Mouse (Mus musculus): Measurements from ENCODE around the gene Zfp36.

Zfp36 gene

GRCm38 (mm10) chr7:28370977-28371513 lies 9.0 kb downstream of the Zfp36 start:
- DNase-seq (ENCODE audit: low read depth in 2 of 2, low spot score in 2 of 2): no peak

DNA sequence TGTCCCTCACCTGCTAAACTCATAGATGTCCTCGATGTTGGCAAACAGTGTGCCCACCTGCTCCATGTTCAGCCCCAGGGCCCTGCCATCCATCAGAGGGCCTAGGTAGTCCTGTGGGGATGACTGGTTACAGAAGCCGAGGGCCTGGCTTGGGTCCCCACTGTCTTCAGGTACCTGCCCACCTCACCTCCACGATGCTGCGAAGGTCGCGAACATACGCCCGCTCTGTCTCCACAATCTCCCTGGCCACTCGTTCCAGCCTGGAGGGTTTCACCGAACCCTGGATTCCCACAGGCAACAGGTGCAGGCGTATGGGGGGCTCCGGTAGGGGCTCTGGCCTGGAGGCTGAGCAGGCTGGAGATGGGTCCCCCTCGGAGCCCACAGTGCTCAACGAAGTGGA lies 10.0 kb downstream of the Zfp36 start:
- no peak for DNase-seq (ENCODE audit: low read depth in 2 of 2, low spot score in 2 of 2)

- DNase-seq (ENCODE audit: low read depth in 2 of 2, low spot score in 2 of 2): no peak
Observed at GRCm38 (mm10) chr7:28368276-28368920, 11.7 kb downstream of the Zfp36 start.

DNA sequence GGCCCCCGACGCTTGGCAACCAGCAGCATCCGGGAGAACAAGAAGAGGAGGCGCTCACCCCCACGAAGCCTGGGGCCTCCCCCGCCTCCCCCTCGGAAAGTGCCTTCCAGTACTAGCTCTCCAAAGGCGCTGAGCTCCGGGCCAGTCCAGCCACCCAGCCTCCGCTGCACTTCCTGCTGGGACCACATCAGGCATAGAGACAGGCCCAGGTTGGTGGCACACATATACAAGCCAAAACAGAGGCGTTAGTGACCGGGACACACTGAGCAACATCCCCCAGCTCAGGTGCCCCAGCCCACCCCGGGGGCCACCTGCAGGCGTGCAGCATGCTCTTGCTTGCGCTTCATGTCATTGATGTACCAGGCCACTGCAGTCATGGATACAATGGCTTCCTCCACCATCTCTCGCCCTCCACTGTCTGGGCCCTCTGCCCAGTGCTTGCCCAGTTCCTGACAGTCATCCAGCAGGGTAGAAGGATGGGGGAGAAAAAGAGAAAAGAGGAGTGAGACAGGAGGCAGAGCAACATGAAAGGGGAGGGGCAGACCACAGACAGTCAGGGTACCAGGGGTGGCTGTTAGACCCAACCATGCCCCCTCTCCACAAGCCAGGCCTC lies 12.3 kb downstream of the Zfp36 start:
- DNase-seq (ENCODE audit: low read depth in 2 of 2, low spot score in 2 of 2): no peak

- DNase-seq (ENCODE audit: low read depth in 2 of 2, low spot score in 2 of 2): no peak
Observed at GRCm38 (mm10) chr7:28362441-28363060, 17.5 kb downstream of the Zfp36 start.

GRCm38 (mm10) chr7:28361647-28362341 lies 18.3 kb downstream of the Zfp36 start:
- no peak for DNase-seq (ENCODE audit: low read depth in 2 of 2, low spot score in 2 of 2)

- DNase-seq (ENCODE audit: low read depth in 2 of 2, low spot score in 2 of 2): no peak
Observed at GRCm38 (mm10) chr7:28360291-28360690, 19.8 kb downstream of the Zfp36 start.

- DNase-seq (ENCODE audit: low read depth in 2 of 2, low spot score in 2 of 2): no peak
Observed at GRCm38 (mm10) chr7:28359854-28360253, 20.2 kb downstream of the Zfp36 start.

GRCm38 (mm10) chr7:28358431-28358830 lies 21.6 kb downstream of the Zfp36 start:
- no peak for DNase-seq (ENCODE audit: low read depth in 2 of 2, low spot score in 2 of 2)

DNA sequence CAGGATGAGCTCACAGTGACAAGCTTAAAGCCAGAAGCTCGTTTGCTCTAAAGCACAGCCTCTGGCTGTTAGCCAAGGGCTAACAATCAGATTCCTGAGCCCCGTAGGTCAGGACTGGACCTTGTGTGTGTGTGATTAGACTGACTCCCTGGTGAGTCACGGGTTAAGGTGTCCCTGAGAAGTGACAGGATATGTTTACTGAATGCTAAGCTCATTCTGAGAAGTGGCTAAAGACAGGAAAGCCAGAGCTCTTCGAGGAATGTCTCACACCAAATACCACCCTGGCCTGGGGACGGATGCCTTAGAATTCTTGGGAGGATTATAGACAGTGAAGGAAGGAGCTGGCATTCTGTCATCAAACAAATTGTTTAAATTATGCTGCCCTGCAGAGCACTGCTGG lies 22.1 kb downstream of the Zfp36 start:
- DNase-seq (ENCODE audit: low read depth in 2 of 2, low spot score in 2 of 2): no peak

DNA sequence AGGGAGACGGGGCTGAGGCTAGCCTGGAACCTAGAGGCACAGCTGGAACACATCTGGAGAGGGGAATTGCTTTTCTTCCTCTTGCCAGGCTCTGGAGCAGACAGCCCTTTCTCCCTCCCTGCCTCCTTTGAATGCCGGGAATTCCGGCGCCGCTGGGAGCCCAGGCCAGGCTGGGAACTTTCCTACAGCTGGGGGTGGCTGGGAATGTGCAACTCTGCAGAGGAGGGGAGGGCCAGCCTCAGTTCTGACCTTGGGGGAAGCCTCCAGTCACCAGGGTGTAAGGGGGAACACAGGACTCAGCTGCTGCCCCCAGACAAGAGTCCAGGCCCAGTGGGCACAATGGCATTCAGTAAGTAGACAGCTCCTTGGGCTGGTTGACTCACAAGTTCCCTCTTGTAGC lies 23.1 kb downstream of the Zfp36 start:
- DNase-seq (ENCODE audit: low read depth in 2 of 2, low spot score in 2 of 2): no peak

DNA sequence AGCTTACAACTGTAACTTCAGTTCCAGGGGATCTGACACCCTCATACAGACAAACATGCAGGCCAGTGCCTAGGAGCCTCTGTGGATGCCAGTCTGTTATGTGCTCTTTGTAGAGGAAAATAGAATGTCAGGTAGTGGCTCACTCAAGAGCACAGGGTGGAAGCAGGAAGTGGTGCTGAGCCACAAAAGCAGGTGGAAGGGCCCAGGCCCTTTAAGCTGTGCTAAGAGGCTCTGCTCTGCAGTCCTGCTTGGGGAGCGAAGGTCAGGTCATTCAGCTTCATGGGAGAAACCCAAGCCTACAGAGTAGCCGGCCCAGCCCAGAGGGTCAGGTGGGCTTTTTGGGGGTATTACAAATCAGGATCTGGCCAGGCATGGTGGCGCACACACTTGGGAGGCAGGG lies 24.8 kb downstream of the Zfp36 start:
- DNase-seq (ENCODE audit: low read depth in 2 of 2, low spot score in 2 of 2): peak; percentile 41 to 57

DNA sequence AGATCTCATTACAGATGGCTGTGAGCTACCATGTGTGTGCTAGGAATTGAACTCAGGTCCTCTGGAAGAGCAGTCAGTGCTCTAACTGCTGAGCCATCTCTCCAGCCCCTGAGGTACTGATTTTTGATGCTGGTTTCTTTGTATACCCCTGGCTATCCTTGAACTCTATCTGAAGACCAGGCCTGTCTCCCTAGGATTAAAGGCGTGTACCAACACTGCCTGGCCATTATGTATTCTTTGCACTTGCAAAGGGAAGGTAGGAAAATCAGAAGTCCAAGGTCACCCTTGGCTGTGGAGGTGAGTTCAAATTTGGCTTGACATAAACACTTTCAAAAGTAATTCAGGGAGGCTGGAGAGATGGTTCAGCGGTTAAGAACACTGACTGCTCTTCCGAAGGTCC lies 25.5 kb downstream of the Zfp36 start:
- no peak for DNase-seq (ENCODE audit: low read depth in 2 of 2, low spot score in 2 of 2)

DNA sequence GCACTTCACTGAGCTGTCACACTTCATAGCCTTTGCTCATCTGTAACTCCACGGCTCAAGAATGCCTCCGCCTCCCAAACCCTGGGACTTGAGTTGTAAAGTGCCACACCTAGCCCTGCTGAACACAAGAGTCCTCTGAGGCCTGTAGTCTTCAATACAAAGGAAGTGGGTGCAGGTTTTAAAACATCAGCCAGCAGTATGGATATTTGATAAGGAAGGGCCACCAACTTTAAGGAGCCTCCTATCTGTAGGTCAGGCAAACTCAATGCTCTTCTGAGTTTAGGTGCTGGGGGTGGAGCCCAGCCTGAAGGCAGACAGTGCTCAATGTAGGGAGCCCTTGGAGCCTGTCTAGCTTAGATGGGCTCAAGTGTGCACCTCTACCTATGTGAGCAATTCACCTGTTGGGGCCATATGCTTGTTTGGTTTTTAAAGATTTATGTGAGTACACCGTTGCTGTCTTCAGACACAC lies 25.9 kb downstream of the Zfp36 start:
- no peak for DNase-seq (ENCODE audit: low read depth in 2 of 2, low spot score in 2 of 2)

DNA sequence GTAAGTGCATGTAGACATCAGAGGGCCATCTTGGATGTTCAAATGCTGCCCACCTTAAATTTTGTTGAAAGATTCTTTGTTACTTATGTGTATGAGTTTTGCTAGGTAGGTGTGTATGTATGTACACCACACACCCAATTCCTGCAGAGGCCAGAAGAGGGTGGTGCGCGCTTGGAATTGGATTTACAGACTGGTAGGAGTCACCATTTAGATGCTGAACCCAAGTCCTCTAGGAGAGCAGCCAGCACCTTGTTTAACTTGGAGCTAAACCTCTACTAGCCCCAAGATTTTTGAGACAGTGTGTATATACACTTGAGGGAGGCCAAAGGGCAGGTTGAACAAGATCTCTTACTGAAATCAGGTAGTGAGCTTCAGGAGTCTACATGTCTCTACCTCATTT lies 26.8 kb downstream of the Zfp36 start:
- DNase-seq (ENCODE audit: low read depth in 2 of 2, low spot score in 2 of 2): no peak

DNA sequence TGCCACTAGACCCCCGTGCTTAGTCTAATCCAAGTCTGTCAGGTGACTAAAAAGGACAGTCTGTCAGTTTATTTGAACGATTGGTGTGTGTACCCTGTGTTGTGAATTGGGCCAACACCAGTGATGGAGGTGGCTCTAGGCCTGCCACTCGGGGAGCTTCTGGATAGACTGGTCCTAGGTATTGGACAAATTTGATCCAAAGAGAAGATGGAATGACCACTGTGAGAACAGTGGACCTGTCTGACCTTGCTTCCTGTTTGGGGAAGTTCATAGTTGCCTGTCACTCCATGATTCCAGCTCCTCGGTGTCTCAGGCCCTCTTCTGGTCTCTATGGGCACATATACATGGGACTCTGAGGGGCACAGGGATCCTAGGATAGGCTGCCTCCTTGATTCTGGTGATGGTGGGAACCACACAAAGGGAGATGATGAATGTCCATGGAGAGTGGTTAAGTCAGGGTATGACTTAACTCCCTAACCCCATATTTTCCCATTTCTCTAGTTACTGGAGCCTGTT lies 28.3 kb downstream of the Zfp36 start:
- no peak for DNase-seq (ENCODE audit: low read depth in 2 of 2, low spot score in 2 of 2)

DNA sequence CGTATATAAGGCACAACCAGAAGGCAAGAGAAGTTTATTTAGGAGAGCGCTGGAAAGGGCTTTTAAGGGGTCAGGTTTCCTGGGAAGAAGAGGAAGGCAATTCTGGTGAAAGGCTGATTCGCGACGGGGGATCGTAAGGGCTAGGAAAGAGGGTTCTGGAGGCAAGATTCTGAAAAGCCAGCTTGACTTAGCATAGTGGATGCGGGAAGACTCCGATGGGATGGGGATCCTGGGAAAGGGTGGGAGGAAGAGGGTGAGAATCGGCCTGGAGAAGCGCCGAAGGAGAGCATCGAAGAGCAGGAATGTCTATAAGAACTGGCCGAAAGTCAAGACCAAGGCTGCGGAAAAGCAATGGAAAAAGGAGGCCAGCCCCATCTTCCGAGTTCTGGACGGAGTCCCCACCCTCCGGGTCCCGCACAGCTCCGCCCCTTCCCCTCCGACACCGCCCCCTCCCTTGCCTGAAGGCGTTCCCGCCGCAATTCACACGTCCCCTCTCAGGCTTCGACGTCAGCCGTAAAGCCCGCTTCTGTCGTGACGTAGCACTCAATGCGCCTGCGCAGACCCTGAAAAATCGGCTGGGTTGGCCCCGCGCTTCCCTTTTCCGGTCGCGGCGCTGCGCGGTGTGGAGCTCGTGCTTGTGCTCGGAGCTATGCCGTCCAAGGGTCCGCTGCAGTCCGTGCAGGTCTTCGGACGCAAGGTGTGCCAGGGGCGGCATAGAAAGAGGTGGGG lies 29.7 kb downstream of the Zfp36 start, which contains the start of gene Rps16:
Gene Rps16 (plus strand): TSS at position 498 of the 729 bp plus-strand sequence.
- peak; percentile 97 for DNase-seq (ENCODE audit: low read depth in 2 of 2, low spot score in 2 of 2)

DNA sequence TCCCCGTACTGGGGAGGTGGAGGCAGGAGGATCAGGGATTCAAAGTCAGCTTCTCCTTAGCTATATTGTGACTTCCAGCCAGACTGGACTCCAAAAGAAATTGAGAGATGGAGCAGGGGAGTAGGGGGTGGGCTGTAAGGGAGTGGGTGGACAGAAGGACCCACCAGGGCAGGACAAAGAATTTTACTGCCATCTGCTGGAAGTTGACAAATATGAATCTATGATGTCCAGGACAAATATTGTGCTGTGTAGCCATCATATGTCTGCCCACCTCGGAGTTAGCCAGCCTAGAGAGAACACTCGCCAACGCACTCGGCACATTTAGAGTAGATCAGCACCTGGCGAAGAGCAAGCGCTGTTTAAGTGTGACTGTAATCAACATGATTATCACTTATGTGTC lies 31.5 kb downstream of the Zfp36 start:
- DNase-seq (ENCODE audit: low read depth in 2 of 2, low spot score in 2 of 2): no peak

DNA sequence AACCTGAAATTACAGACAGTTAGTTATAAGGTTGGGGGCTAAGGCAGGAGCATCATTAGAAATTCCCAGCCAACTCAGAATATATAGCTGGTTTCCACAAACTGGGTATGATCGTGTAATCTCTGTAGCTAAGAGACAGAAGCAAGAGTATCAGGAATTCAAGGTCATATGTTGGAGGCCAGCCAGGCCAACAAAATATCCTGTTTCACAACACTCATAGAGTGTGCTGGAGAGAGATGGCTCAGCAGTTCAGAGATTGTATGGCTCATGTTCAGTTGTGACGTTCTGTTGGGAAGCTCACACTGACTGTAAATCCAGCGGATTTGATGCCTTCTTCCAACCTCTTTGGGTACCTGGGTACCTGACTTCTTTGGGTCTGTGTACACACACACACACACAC lies 32.3 kb downstream of the Zfp36 start:
- no peak for DNase-seq (ENCODE audit: low read depth in 2 of 2, low spot score in 2 of 2)

DNA sequence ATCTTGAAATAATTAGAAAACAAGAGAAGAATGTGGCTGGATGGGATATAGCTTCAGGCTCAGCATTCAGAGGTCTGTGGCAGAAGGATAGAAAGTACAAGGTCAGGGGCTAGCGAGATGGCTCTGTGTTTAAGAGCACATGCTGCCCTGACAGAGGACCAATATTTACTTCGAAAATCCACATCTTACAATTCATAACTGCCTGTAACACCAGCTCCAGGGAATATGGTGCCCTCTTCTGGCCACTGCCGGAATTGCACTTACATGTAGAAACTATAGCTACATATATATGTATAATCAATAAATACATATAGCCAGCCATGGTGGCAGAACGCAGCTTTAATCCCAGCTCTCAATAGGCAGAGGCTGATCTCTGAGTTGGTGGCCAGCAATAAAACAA lies 35.4 kb downstream of the Zfp36 start:
- peak; percentile 73 to 77 for DNase-seq (ENCODE audit: low read depth in 2 of 2, low spot score in 2 of 2)

DNA sequence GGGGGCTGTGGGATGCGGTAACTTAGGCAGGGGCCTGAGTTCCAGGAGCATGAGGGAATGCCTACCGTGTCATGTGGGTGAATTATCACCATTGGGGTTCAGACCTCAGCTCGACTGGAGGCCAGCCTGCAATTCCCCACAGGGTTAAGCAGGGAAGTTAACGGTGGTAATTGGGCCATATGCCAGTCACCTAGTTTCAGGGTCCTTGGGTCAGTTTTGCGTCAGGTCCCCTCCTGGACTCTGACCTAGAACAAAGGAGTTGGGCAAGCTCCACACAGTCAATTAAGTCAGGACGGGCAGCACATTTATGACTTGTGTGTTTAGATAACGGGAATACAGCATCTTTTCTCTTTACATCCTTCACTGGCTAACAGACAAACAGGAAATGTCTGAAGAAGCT lies 38.7 kb downstream of the Zfp36 start:
- no peak for DNase-seq (ENCODE audit: low read depth in 2 of 2, low spot score in 2 of 2)
